ENCODE assay signal across 8 mouse cellular contexts in genomic region chr9:71485475-71486094, GRCm38 (mm10). TPM values are rescaled to one million over a fixed set of nuclear protein-coding genes. Genes with fewer than 3 reads are reported as not detected.
DNase-seq lines count a peak whose midpoint lies in the region; ATAC-seq and TF ChIP-seq lines count a peak whose summit lies in the region.

TSS of gene Polr2m (minus strand) at chr9:71485935.

- no peaks in the 10 kb centered on the region for H3K27me3 ChIP-seq in C2C12 (ENCODE audit: control insufficient read depth, insufficient read depth, insufficient read length)
- peaks cover 20% of the 10 kb centered on the region for H3K27me3 ChIP-seq in erythroblast, embryonic 14.5 days (ENCODE audit: control insufficient read depth)
- no peaks in the 10 kb centered on the region for H3K27me3 ChIP-seq in heart, embryonic 11.5 days (ENCODE audit: control insufficient read depth, insufficient read depth, low read length)
- no peaks in the 10 kb centered on the region for H3K27me3 ChIP-seq in kidney, embryonic 16.5 days (ENCODE audit: insufficient read depth, low read length)
- H3K27me3 ChIP-seq in liver, adult 2 months (ENCODE audit: control insufficient read depth, insufficient read depth, low read length) = no peaks in the 10 kb centered on the region
- no peaks in the 10 kb centered on the region for H3K27me3 ChIP-seq in myocyte (ENCODE audit: control insufficient read depth, insufficient read depth, insufficient read length)
- no peaks in the 10 kb centered on the region for H3K27me3 ChIP-seq in splenic B cell, adult 2 months (ENCODE audit: control insufficient read depth, insufficient read depth, low read length, poor library complexity, severe bottlenecking)

- H3K4me3 ChIP-seq in C2C12 (ENCODE audit: insufficient read depth, poor library complexity, severe bottlenecking) (peak within 1 kb of the TSS; percentile 74), myocyte (peak within 1 kb of the TSS; percentile 92)
- H3K4me3 ChIP-seq in erythroblast, embryonic 14.5 days (replicated peaks) = peak within 1 kb of the TSS; percentile 95
- peak within 1 kb of the TSS; percentile 79 for H3K4me3 ChIP-seq in heart, embryonic 11.5 days (ENCODE audit: low read depth, low read length)
- peak within 1 kb of the TSS; percentile 97 for H3K4me3 ChIP-seq in kidney, embryonic 16.5 days (ENCODE audit: low read length)
- H3K4me3 ChIP-seq in liver, adult 2 months (ENCODE audit: insufficient read depth, low read depth, low read length) = peak within 1 kb of the TSS; percentile 97

- no peak for TF ChIP-seq CTCF in C2C12 (IDR thresholded peaks at IDR 0.05; ENCODE audit: control insufficient read depth, insufficient read depth, insufficient read length)
- no peak for TF ChIP-seq CTCF in brain, embryonic 14.5 days (IDR thresholded peaks at IDR 0.05; ENCODE audit: borderline replicate concordance, extremely low read depth, insufficient read depth, insufficient read length)
- no peak for TF ChIP-seq CTCF in liver, adult 2 months (IDR thresholded peaks at IDR 0.05; ENCODE audit: low read depth, low read length)

- H3K79me3 ChIP-seq in C2C12 (ENCODE audit: low read depth) = peaks cover 38% of the 10 kb centered on the region

- DNase-seq in brain, embryonic 14.5 days (ENCODE audit: low read depth) = peak; percentile 98
- DNase-seq in liver, adult 2 months (ENCODE audit: extremely low read depth, low read depth, low spot score) = peak; percentile 81
- peak; percentile 92 for DNase-seq in splenic B cell, adult 2 months (ENCODE audit: low read depth, low spot score)

- peak; percentile 90 for ATAC-seq in heart, embryonic 11.5 days (replicated peaks; ENCODE audit: insufficient number of reproducible peaks, low FRiP score, low TSS enrichment)
- ATAC-seq in kidney, embryonic 16.5 days (ENCODE audit: low FRiP score, low TSS enrichment) = peak; percentile 93

- TF ChIP-seq POLR2A in brain, embryonic 14.5 days (IDR thresholded peaks at IDR 0.05; ENCODE audit: borderline replicate concordance, extremely low read depth, insufficient read depth, insufficient read length, poor library complexity, severe bottlenecking) = peak; percentile 83
- peak; percentile 60; the same call in 1 of the 2 replicates for TF ChIP-seq POLR2A in liver, adult 2 months (IDR thresholded peaks at IDR 0.05; ENCODE audit: extremely low read depth, insufficient read depth, low read length)
- TF ChIP-seq POLR2A in myocyte (IDR thresholded peaks at IDR 0.05; ENCODE audit: insufficient read length, low read depth) = peak; percentile 48

- peak within 1 kb of the TSS; percentile 99 for H3K9ac ChIP-seq in heart, embryonic 11.5 days (ENCODE audit: low read depth, low read length)
- H3K9ac ChIP-seq in kidney, embryonic 16.5 days (replicated peaks; ENCODE audit: low read length) = peak within 1 kb of the TSS; percentile 100
- H3K9ac ChIP-seq in liver, adult 2 months (ENCODE audit: low read depth, low read length) = peak within 1 kb of the TSS; percentile 99

- peaks cover 33% of the 10 kb centered on the region for H3K4me1 ChIP-seq in erythroblast, embryonic 14.5 days (ENCODE audit: control insufficient read depth)
- 0 out of 2 replicates have a peak, but pooled peaks cover 2% of the 10 kb centered on the region for H3K4me1 ChIP-seq in heart, embryonic 11.5 days (ENCODE audit: control insufficient read depth, insufficient read depth, low read length)
- H3K4me1 ChIP-seq in kidney, embryonic 16.5 days (ENCODE audit: insufficient read depth, low read length) = peaks cover 30% of the 10 kb centered on the region
- peaks cover 3% of the 10 kb centered on the region for H3K4me1 ChIP-seq in liver, adult 2 months (ENCODE audit: control insufficient read depth, insufficient read depth, low read length)

- H3K4me2 ChIP-seq in heart, embryonic 11.5 days = peak within 1 kb of the TSS; percentile 77
- H3K4me2 ChIP-seq in kidney, embryonic 16.5 days (replicated peaks; ENCODE audit: low read depth, low read length) = peak within 1 kb of the TSS; percentile 84
- H3K4me2 ChIP-seq in myocyte (ENCODE audit: low read depth) = peak within 1 kb of the TSS; percentile 77

- H3ac ChIP-seq in C2C12 (ENCODE audit: control insufficient read depth, insufficient read length, low read depth) (peak within 1 kb of the TSS; percentile 80), myocyte (ENCODE audit: control insufficient read depth, insufficient read length) (peak within 1 kb of the TSS; percentile 96)

- H3K9me3 ChIP-seq in erythroblast, embryonic 14.5 days (ENCODE audit: control insufficient read depth, low read length) = no peaks in the 10 kb centered on the region; the same call in 1 of the 2 replicates
- H3K9me3 ChIP-seq in heart, embryonic 11.5 days (replicated peaks; ENCODE audit: control insufficient read depth, low read length) = no peaks in the 10 kb centered on the region
- no peaks in the 10 kb centered on the region for H3K9me3 ChIP-seq in kidney, embryonic 16.5 days (ENCODE audit: low read length)

- peaks cover 52% of the 10 kb centered on the region for H3K79me2 ChIP-seq in C2C12 (ENCODE audit: control insufficient read depth, insufficient read depth)
- H3K79me2 ChIP-seq in liver, adult 2 months (ENCODE audit: control insufficient read depth, insufficient read depth, low read length) = peaks cover 13% of the 10 kb centered on the region; the same call in 1 of the 2 replicates
- H3K79me2 ChIP-seq in myocyte (ENCODE audit: control insufficient read depth, insufficient read depth) = peaks cover 41% of the 10 kb centered on the region

- H3K27ac ChIP-seq in heart, embryonic 11.5 days (ENCODE audit: low read depth, low read length) = peak within 1 kb of the TSS; percentile 95
- peak within 1 kb of the TSS; percentile 99 for H3K27ac ChIP-seq in kidney, embryonic 16.5 days (ENCODE audit: low read length)
- peak within 1 kb of the TSS; percentile 100 for H3K27ac ChIP-seq in liver, adult 2 months (replicated peaks; ENCODE audit: insufficient read depth, low read depth, low read length)

- H3K36me3 ChIP-seq in C2C12 (ENCODE audit: control insufficient read depth, insufficient read depth) = peaks cover 40% of the 10 kb centered on the region
- H3K36me3 ChIP-seq in erythroblast, embryonic 14.5 days (ENCODE audit: control insufficient read depth) = peaks cover 33% of the 10 kb centered on the region
- H3K36me3 ChIP-seq in heart, embryonic 11.5 days (ENCODE audit: control insufficient read depth, insufficient read depth, low read length) = peaks cover 26% of the 10 kb centered on the region
- peaks cover 28% of the 10 kb centered on the region for H3K36me3 ChIP-seq in kidney, embryonic 16.5 days (ENCODE audit: insufficient read depth, low read length)
- H3K36me3 ChIP-seq in liver, adult 2 months (ENCODE audit: control insufficient read depth, insufficient read depth, low read length) = peaks cover 30% of the 10 kb centered on the region
- H3K36me3 ChIP-seq in myocyte (ENCODE audit: control insufficient read depth, insufficient read depth) = peaks cover 33% of the 10 kb centered on the region
- H3K36me3 ChIP-seq in splenic B cell, adult 2 months (ENCODE audit: control insufficient read depth, insufficient read depth, low read length, poor library complexity, severe bottlenecking) = peaks cover 11% of the 10 kb centered on the region

- WGBS in heart, embryonic 11.5 days (ENCODE audit: insufficient replicate concordance) = under 1% methylated on average over 70 of the region's 70 CpGs
- WGBS in kidney, embryonic 16.5 days = under 1% methylated on average over 54 of the region's 70 CpGs
- under 1% methylated on average over 70 of the region's 70 CpGs for WGBS in liver, adult 2 months

TF ChIP-seq in C2C12, 6 proteins besides CTCF, POLR2A, EP300 and RAD21:
- peak; percentile 84 for TF ChIP-seq MAX (IDR thresholded peaks at IDR 0.05)
- no peak for TF ChIP-seq MYOG (IDR thresholded peaks at IDR 0.05; ENCODE audit: control insufficient read depth, extremely low read depth, insufficient read length)
- no peak for TF ChIP-seq USF1 (IDR thresholded peaks at IDR 0.05; ENCODE audit: low read depth)
- TF ChIP-seq MYOD1 (IDR thresholded peaks at IDR 0.05; ENCODE audit: control insufficient read depth, insufficient read length, low read depth) = no peak
- TF ChIP-seq FOSL1 (IDR thresholded peaks at IDR 0.05; ENCODE audit: insufficient read depth, low read length, poor library complexity, severe bottlenecking) = no peak
- TF ChIP-seq CEBPB (IDR thresholded peaks at IDR 0.05; ENCODE audit: low read depth) = peak; percentile 56

TF ChIP-seq in myocyte, 11 proteins besides CTCF, POLR2A, EP300 and RAD21:
- TF ChIP-seq CEBPB (IDR thresholded peaks at IDR 0.05; ENCODE audit: insufficient read depth, poor library complexity, severe bottlenecking) = peak; percentile 71
- no peak for TF ChIP-seq MAX (IDR thresholded peaks at IDR 0.05; ENCODE audit: low read depth)
- TF ChIP-seq TCF3 (IDR thresholded peaks at IDR 0.05; ENCODE audit: insufficient read length, low read depth) = no peak
- TF ChIP-seq TCF12 (IDR thresholded peaks at IDR 0.05; ENCODE audit: insufficient read depth, poor library complexity, severe bottlenecking) = no peak
- TF ChIP-seq REST (IDR thresholded peaks at IDR 0.05; ENCODE audit: insufficient read depth, insufficient read length) = no peak
- no peak for TF ChIP-seq MYOG (IDR thresholded peaks at IDR 0.05; ENCODE audit: control insufficient read depth in 1 of 3, insufficient read depth in 1 of 3, insufficient read length in 2 of 3, low read depth in 2 of 3)
- TF ChIP-seq E2F4 (IDR thresholded peaks at IDR 0.05; ENCODE audit: insufficient read depth) = peak; percentile 79
- peak; percentile 39 for TF ChIP-seq POLR2AphosphoS2 (IDR thresholded peaks at IDR 0.05; ENCODE audit: insufficient read length, low read depth)

RNA-seq across cellular contexts. Expression of gene Polr2m, which starts in this region (rescaled TPM):
- polyA plus RNA-seq in C2C12 (2012; fragmentation: generic; extraction: Trizol) (148 TPM), myocyte (2012; fragmentation: generic; extraction: Trizol) (146 TPM)
- polyA plus RNA-seq in brain, embryonic 14.5 days (2012; rRNA removed) = 449 and 467 TPM in 2 replicates
- polyA plus RNA-seq in erythroblast, embryonic 14.5 days (2012) = 18.2 and 24.7 TPM in 2 replicates
- polyA plus RNA-seq in heart, embryonic 11.5 days (2014; fragmentation: Nextera tagmentation; extraction: Ambion mirVana) = 301 and 350 TPM in 2 replicates
- polyA plus RNA-seq in kidney, embryonic 16.5 days (2015; fragmentation: Nextera tagmentation; extraction: Ambion mirVana) = 488 and 497 TPM in 2 replicates
- 52.3 and 52.9 TPM in 2 replicates for total RNA-seq in liver, adult 2 months (2014; rRNA removed)
- 200 and 264 TPM in 2 replicates for polyA plus RNA-seq in liver, adult 2 months (2012; rRNA removed)

Comparison
In these comparisons a context has a peak if more than half of its experiments do, and no peak if none do; other contexts are left out.
1. Peak in every context shown above with its lines: DNase-seq, ATAC-seq, H3K4me3 ChIP-seq and H3K27ac ChIP-seq.